Mouse (Mus musculus) spleen, adult 18-20 months (tissue): Measurements from ENCODE around the gene AU022751.
"Not testable (repeated sequence)": the region's sequence is repeated elsewhere in the genome, so short reads cannot be mapped to it uniquely, and the experiment has no call there.

ENCODE experiments used
- DNase-seq, 2 experiments: peaks; one replicate each; pipeline ENCODE4 v3.0.0; 2022; ENCODE audit warnings: mixed read lengths in 2 of 2

The AU022751 gene

DNA sequence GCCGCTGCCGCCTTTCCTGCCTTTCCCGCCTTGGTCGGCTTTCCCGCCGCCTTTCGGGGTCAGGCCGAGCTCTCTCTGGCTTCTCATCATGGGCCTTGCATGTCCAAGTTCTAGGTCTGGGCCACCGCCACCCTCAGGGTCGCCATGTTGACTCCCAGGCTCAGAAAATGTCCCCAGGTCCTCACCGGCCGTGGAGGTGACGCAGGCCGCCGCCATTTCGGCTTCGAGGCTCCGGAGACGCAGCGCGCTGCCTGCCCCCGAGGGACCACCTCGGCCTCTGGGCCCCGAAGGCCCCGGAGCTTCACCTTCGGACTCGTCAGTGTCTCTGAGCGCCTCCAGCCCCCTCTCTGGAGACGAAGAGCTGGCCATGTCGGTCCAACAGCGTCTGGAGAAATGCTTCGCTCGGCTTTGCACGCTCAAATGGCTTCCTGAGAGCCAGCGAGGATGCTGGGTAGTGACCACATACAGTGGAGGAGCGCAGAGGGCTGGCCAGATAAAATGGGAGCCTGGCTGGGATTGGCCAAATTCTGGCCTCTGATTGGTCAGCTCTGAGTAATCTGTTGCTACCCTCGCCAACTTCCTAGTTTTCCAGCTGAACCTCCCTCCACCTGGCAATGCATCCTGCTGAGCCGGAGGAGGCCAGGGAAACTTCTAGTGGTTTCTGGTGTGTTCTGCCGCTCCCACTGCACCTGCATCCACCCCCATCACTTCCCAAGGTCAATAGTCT lies at the start of gene AU022751:
TSS of gene AU022751 (minus strand) at position 466 of the 727 bp plus-strand sequence.
- DNase-seq = no peak

DNA sequence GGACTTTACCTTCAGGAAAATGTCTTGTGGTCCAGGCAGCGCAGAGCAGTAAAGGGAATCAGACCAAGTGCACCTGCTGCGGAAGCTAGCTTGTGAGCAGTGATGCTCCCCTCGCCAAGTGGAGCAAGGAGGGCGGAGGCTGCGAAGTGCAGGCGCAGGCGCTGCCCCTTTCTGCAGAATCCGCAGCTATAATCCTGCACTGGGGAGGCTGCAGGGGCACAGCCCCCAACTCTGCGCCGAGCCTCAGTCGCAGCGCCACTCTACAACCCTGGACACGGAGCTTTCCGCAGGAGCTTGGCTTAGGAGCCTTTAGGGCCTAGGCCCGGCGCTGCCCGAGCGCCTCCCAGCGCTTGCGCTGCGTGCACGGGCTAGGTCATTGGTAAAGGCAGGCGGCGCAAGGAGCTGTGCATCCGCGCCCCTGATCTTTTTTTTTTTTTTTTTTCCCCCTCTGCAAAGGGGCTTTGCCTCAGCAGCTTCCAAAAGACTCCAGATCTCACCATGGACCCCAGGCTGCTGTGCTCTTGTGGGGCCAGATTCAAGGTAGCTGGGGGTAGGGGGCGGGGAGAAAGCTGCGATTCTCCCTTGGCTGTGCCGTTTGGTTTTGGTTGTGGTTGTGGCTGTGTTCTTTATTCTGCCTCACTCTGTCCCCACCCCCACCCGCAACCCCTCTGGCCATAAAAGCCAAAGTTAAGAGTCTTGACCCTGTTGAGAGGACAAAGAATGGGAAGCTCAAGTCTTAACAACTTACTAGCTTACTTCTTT lies 9.0 kb upstream of the AU022751 start:
- DNase-seq = no peak

DNA sequence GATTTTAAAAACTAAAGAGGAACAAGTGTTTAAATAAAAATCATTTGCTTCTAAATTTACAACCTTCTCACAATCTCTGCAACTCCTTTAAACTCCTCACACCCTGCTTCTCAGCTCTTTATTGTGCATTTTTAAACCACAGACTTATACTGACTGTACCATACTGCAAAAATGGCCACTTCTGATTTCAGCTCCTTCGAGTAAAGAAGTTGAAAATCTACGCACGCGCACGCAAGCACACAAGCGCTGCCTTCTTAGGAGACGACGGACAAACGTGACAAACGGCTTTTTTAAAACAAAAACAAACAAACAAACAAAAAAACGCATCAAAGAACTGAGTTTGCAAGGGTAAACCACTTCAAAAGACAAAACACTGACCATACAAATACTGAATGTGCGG lies 8.3 kb upstream of the AU022751 start:
- DNase-seq = no peak

DNA sequence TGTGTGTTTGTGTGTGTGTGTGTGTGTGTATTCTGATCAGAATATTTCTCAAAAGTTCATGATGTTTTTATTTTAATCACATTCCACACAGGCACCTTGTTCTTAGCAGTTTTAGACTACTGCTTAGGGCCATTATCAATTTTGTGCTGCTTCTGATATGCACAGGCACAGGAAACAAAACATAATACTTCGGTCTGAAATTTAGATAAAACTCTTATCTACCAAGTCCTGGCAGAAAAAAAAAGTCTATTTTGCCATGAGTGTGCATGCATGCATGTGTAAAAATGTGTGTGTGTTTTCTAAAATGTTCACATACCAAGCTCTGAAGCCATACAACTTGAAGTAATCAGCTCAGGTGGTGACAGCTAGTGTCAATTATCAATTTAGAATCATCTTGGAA lies 21.7 kb downstream of the AU022751 start:
- no peak for DNase-seq

GRCm38 (mm10) chrX:6047936-6048614 lies 35.1 kb downstream of the AU022751 start:
- not testable (repeated sequence) for DNase-seq

DNA sequence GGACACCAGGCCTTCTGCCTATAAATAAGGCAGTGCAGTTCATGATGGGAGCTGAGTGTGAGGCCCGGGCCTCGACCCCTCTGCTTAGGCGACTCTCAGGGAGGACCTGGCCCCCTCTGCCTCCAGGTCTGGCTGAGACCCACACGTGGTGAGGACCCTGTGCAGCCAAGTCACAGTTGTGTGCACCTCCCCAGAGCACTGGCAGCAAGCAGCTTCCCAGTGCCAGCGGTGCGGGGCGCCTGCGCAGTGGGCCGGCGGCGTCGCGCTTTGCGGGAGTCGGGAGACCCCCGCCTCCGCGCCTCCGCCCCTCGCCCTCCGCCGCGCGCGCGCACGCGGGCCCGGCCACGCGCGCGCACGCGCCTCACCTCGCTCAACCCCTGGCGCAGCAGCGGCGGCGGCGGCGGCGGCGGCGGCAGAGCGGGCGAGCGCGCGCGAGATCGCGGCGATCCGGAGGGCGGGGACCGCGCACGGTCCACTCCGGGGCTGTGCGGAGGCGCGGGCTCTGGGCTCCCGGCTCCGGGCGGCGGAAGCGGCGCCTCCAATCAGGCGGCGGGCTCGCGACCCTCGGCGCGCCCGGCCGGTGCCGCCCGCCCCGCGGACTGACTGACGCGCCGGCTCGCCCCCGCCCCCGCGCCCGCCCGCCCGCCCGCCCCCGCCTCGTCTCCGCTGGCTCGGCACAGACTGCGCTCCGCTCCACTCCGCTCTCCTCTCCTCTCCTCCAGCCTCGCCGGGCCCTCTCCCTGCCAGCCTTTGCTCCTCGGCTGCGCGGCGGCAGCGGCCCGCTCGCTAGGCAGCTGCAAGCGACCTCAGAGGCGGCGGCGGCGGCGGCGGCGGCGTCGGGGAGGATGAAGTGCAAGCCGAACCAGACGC lies 35.9 kb downstream of the AU022751 start, which contains the start of gene Nudt11:
TSS of gene Nudt11 (plus strand) at position 388 of the 870 bp plus-strand sequence.
- not testable (repeated sequence) for DNase-seq
